Mouse (Mus musculus) myocyte (in vitro differentiated cells): ENCODE results near the gene Bcar3. TPM values are rescaled to one million over a fixed set of nuclear protein-coding genes. Genes with fewer than 3 reads are reported as not detected.
"Not testable (repeated sequence)": the region's sequence is repeated elsewhere in the genome, so short reads cannot be mapped to it uniquely, and the experiment has no call there.

Experiments used
- H3K27me3 ChIP-seq: one replicate; pipeline ENCODE4 v1.6.1; 2011; ENCODE audit not compliant: control insufficient read depth, insufficient read depth, insufficient read length
- H3K36me3 ChIP-seq: one replicate; pipeline ENCODE4 v1.6.1; 2011; ENCODE audit not compliant: control insufficient read depth, insufficient read depth
- H3K4me2 ChIP-seq: one replicate; pipeline ENCODE4 v1.6.1; 2011; ENCODE audit warnings: low read depth, control low read depth
- H3K4me3 ChIP-seq: one replicate; pipeline ENCODE4 v1.5.1; 2011; ENCODE audit warnings: mild to moderate bottlenecking, control low read depth, moderate library complexity
- H3K79me2 ChIP-seq: one replicate; pipeline ENCODE4 v1.6.1; 2011; ENCODE audit not compliant: control insufficient read depth, insufficient read depth
- H3ac ChIP-seq: one replicate; pipeline ENCODE4 v1.6.1; 2011; ENCODE audit not compliant: control insufficient read depth, insufficient read length
- CEBPB ChIP-seq: IDR thresholded peaks from 2 replicates; pipeline ENCODE4 v1.6.1; 2011; ENCODE audit warnings: mild to moderate bottlenecking, moderate library complexity; ENCODE audit not compliant: poor library complexity, insufficient read depth, severe bottlenecking
- E2F4 ChIP-seq: IDR thresholded peaks from one replicate; pipeline ENCODE4 v1.6.1; 2011; ENCODE audit warnings: mild to moderate bottlenecking, control low read depth, moderate library complexity; ENCODE audit not compliant: insufficient read depth
- MAX ChIP-seq: IDR thresholded peaks from one replicate; pipeline ENCODE4 v1.6.1; 2011; ENCODE audit warnings: low read depth, mild to moderate bottlenecking, control low read depth
- MYOD1 ChIP-seq, 3 experiments: IDR thresholded peaks; one replicate each; pipeline ENCODE4 v1.6.1; 2011; ENCODE audit warnings: control low read depth in 2 of 3, low read depth in 2 of 3, mild to moderate bottlenecking in 2 of 3, moderate library complexity in 1 of 3; ENCODE audit not compliant: insufficient read length in 2 of 3, control insufficient read depth in 1 of 3
- MYOG ChIP-seq, 3 experiments: IDR thresholded peaks; one replicate each; pipeline ENCODE4 v1.6.1; 2011; ENCODE audit warnings: control low read depth in 2 of 3, low read depth in 2 of 3, mild to moderate bottlenecking in 2 of 3; ENCODE audit not compliant: insufficient read length in 2 of 3, control insufficient read depth in 1 of 3, insufficient read depth in 1 of 3
- POLR2A ChIP-seq: IDR thresholded peaks from one replicate; pipeline ENCODE4 v1.6.1; 2011; ENCODE audit warnings: low read depth, mild to moderate bottlenecking, control low read depth, moderate library complexity; ENCODE audit not compliant: insufficient read length
- POLR2AphosphoS2 ChIP-seq: IDR thresholded peaks from one replicate; pipeline ENCODE4 v1.6.1; 2011; ENCODE audit warnings: low read depth, control low read depth; ENCODE audit not compliant: insufficient read length
- REST ChIP-seq: IDR thresholded peaks from one replicate; pipeline ENCODE4 v1.6.1; 2011; ENCODE audit warnings: mild to moderate bottlenecking, control low read depth, moderate library complexity; ENCODE audit not compliant: insufficient read depth, insufficient read length
- SRF ChIP-seq: IDR thresholded peaks from one replicate; pipeline ENCODE4 v1.6.1; 2011; ENCODE audit warnings: low read depth; ENCODE audit not compliant: control insufficient read depth, insufficient read length
- TCF12 ChIP-seq: IDR thresholded peaks from one replicate; pipeline ENCODE4 v1.6.1; 2011; ENCODE audit warnings: mild to moderate bottlenecking, control low read depth; ENCODE audit not compliant: poor library complexity, insufficient read depth, severe bottlenecking
- TCF3 ChIP-seq: IDR thresholded peaks from one replicate; pipeline ENCODE4 v1.6.1; 2011; ENCODE audit warnings: low read depth, control low read depth; ENCODE audit not compliant: insufficient read length
- USF1 ChIP-seq: IDR thresholded peaks from one replicate; pipeline ENCODE4 v1.6.1; 2011; ENCODE audit warnings: low read depth, mild to moderate bottlenecking, control low read depth, moderate library complexity
- polyA plus RNA-seq: library from polyadenylated mRNA; unstranded; fragments of >200 nt; fragmentation: generic; extraction: Trizol; gene quantifications from one replicate; pipeline ENCODE4 v1.2.1, GENCODE M21; 2012; ENCODE audit warnings: missing spikeins

The Bcar3 gene
- polyA plus RNA-seq, 1 experiment = 21.4 TPM

- H3K36me3 ChIP-seq = peaks cover 35% of the 10 kb centered on the region
- H3K27me3 ChIP-seq = no peaks in the 10 kb centered on the region
- H3ac ChIP-seq = no peak overlapping the region
- TF ChIP-seq SRF (no peak), USF1 (no peak), POLR2AphosphoS2 (no peak), TCF12 (no peak), MYOD1 (IDR thresholded peaks at IDR 0.05; ENCODE audit: control insufficient read depth in 1 of 3, insufficient read length in 2 of 3, low read depth in 2 of 3) (no peak), MYOG (IDR thresholded peaks at IDR 0.05; ENCODE audit: control insufficient read depth in 1 of 3, insufficient read depth in 1 of 3, insufficient read length in 2 of 3, low read depth in 2 of 3) (no peak), REST (no peak), TCF3 (no peak), MAX (no peak), POLR2A (no peak), E2F4 (no peak), CEBPB (no peak)
- H3K79me2 ChIP-seq = no peaks in the 10 kb centered on the region
- H3K4me3 ChIP-seq = no peak overlapping the region
- H3K4me2 ChIP-seq = no peak overlapping the region
Observed at GRCm38 (mm10) chr3:122287195-122287594, 6.7 kb upstream of the Bcar3 start.

- H3ac ChIP-seq = no peak overlapping the region
- no peak overlapping the region for H3K4me3 ChIP-seq
- no peaks in the 10 kb centered on the region for H3K27me3 ChIP-seq
- TF ChIP-seq SRF (no peak), USF1 (no peak), CEBPB (no peak), TCF12 (no peak), MYOG (IDR thresholded peaks at IDR 0.05; ENCODE audit: control insufficient read depth in 1 of 3, insufficient read depth in 1 of 3, insufficient read length in 2 of 3, low read depth in 2 of 3) (no peak), MAX (no peak), POLR2A (no peak), MYOD1 (IDR thresholded peaks at IDR 0.05; ENCODE audit: control insufficient read depth in 1 of 3, insufficient read length in 2 of 3, low read depth in 2 of 3) (no peak), POLR2AphosphoS2 (no peak), E2F4 (no peak), REST (no peak), TCF3 (no peak)
- H3K79me2 ChIP-seq = no peaks in the 10 kb centered on the region
- H3K4me2 ChIP-seq = no peak overlapping the region
- H3K36me3 ChIP-seq = peaks cover 20% of the 10 kb centered on the region
Observed at GRCm38 (mm10) chr3:122288613-122289195, 5.2 kb upstream of the Bcar3 start.

GRCm38 (mm10) chr3:122289344-122289743 is 4.6 kb upstream of the Bcar3 start:
- H3K4me2 ChIP-seq, H3ac ChIP-seq, H3K79me2 ChIP-seq, H3K4me3 ChIP-seq, H3K27me3 ChIP-seq: not testable (repeated sequence)
- H3K36me3 ChIP-seq = peaks cover 14% of the 10 kb centered on the region

GRCm38 (mm10) chr3:122290696-122291095 is 3.2 kb upstream of the Bcar3 start:
- Histone ChIP-seq H3K79me2 (no peaks in the 10 kb centered on the region), H3K27me3 (no peaks in the 10 kb centered on the region)

GRCm38 (mm10) chr3:122291828-122292227 is 2.1 kb upstream of the Bcar3 start:
- Histone ChIP-seq H3ac (no peak overlapping the region), H3K27me3 (no peaks in the 10 kb centered on the region), H3K4me3 (peak overlapping the region; percentile 55), H3K4me2 (peak overlapping the region; percentile 99), H3K36me3 (no peaks in the 10 kb centered on the region), H3K79me2 (no peaks in the 10 kb centered on the region)
- no peak for TF ChIP-seq TCF3
- TF ChIP-seq POLR2A = no peak
- no peak for TF ChIP-seq SRF
- no peak for TF ChIP-seq TCF12
- TF ChIP-seq MYOG (IDR thresholded peaks at IDR 0.05; ENCODE audit: control insufficient read depth in 1 of 3, insufficient read depth in 1 of 3, insufficient read length in 2 of 3, low read depth in 2 of 3) = no peak
- no peak for TF ChIP-seq REST
- TF ChIP-seq USF1 = no peak
- no peak for TF ChIP-seq MYOD1 (IDR thresholded peaks at IDR 0.05; ENCODE audit: control insufficient read depth in 1 of 3, insufficient read length in 2 of 3, low read depth in 2 of 3)
- no peak for TF ChIP-seq E2F4
- no peak for TF ChIP-seq POLR2AphosphoS2
- no peak for TF ChIP-seq MAX
- TF ChIP-seq CEBPB = no peak

More at GRCm38 (mm10) chr3:122290696-122291095, 3.2 kb upstream of the Bcar3 start:
- Histone ChIP-seq H3K4me2 (no peak overlapping the region), H3ac (no peak overlapping the region), H3K36me3 (peaks cover under 1% of the 10 kb centered on the region), H3K4me3 (no peak overlapping the region)
- TF ChIP-seq TCF3 (no peak), E2F4 (no peak), MAX (no peak), MYOG (IDR thresholded peaks at IDR 0.05; ENCODE audit: control insufficient read depth in 1 of 3, insufficient read depth in 1 of 3, insufficient read length in 2 of 3, low read depth in 2 of 3) (no peak)
